Mouse (Mus musculus): ENCODE results near the gene Gm20820.
"Not testable (repeated sequence)": the region's sequence is repeated elsewhere in the genome, so short reads cannot be mapped to it uniquely, and the experiment has no call there.

Gene Gm20820

GRCm38 (mm10) chrY:86061472-86061871 is at the start of gene Gm20820:
TSS of gene Gm20820 (plus strand) at chrY:86061772.
- DNase-seq: not testable (repeated sequence)
